ENCODE assay signal across 14 mouse cellular contexts in the genomic region with DNA sequence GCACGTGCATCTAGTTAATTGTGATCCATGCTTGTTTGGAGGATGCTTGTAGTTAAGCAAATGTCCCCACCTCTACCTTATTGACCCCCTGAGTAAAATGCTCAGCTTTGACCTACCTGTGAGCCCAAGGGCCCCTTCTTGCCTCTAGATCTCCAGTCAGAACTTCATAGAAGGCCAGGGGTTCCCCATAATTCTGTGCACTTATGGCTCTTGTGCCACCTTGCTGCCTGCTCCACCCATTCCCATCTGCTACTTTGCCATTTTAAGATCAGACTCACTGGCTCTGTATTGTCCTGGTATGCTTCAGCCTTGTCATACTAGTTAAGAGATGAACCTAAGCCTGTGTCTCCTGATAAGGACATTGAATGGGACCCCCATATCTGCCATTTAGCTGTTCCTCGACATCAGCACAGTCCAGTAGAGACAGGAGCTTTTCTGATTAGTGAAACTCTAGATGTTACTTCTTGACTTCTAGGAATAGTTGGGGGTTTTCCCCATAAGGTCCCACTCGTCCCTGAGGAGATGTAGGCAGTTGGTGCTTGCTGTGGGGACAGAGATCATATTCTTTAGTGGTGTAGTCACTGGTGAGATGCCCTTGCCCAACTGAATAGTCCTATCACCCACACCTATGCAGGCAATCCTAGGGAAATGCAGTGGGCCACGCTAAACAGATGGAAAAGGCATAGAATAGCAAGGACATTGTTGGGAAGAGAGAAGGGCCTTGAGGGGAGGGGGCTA.
"Had no signal": no experiment of that assay in that cellular context is flagged by ENCODE, and none has a peak within 500 bp of the region (broad histone marks: within the 10 kb centered on the region; RNA-seq: fewer than 3 reads in every experiment).

No protein-coding gene starts in this region.

- H3K9ac ChIP-seq: intestine, embryonic 15.5 days; limb, embryonic 13.5 days; lung, embryonic 15.5 days; midbrain, embryonic 13.5 days; stomach, embryonic 15.5 days had no signal

- H3K27ac ChIP-seq: intestine, embryonic 15.5 days; limb, embryonic 13.5 days; lung, embryonic 15.5 days; macrophage; midbrain, embryonic 13.5 days; stomach, embryonic 15.5 days had no signal

- ATAC-seq: intestine, embryonic 15.5 days; midbrain, embryonic 13.5 days had no signal

- H3K4me2 ChIP-seq: intestine, embryonic 15.5 days; limb, embryonic 13.5 days; lung, embryonic 15.5 days; midbrain, embryonic 13.5 days; stomach, embryonic 15.5 days had no signal

- H3K27me3 ChIP-seq: intestine, embryonic 15.5 days; limb, embryonic 13.5 days; lung, embryonic 15.5 days; midbrain, embryonic 13.5 days; stomach, embryonic 15.5 days had no signal

- H3K4me3 ChIP-seq: intestine, embryonic 15.5 days; limb, embryonic 13.5 days; lung, embryonic 15.5 days; megakaryocyte, embryonic 14.5 days; midbrain, embryonic 13.5 days; stomach, embryonic 15.5 days had no signal

- H3K4me1 ChIP-seq: intestine, embryonic 15.5 days; lung, embryonic 15.5 days; megakaryocyte, embryonic 14.5 days; stomach, embryonic 15.5 days had no signal

- H3K36me3 ChIP-seq: intestine, embryonic 15.5 days; limb, embryonic 13.5 days; lung, embryonic 15.5 days; midbrain, embryonic 13.5 days; stomach, embryonic 15.5 days had no signal

- DNase-seq: kidney, adult 18-20 months; kidney, postnatal 25 days; left cerebral cortex, postnatal 4 days; lung, postnatal 14 days; right cerebral cortex, postnatal 14 days; thymus, adult 2 months; thymus, postnatal 25 days had no signal

- H3K9me3 ChIP-seq: intestine, embryonic 15.5 days; limb, embryonic 13.5 days; lung, embryonic 15.5 days; megakaryocyte, embryonic 14.5 days; midbrain, embryonic 13.5 days; stomach, embryonic 15.5 days had no signal
